Mouse (Mus musculus): Measurements from ENCODE around the gene Mprip. TPM values are rescaled to one million over a fixed set of nuclear protein-coding genes. Genes with fewer than 3 reads are reported as not detected.
"Not testable (repeated sequence)": the region's sequence is repeated elsewhere in the genome, so short reads cannot be mapped to it uniquely, and the experiment has no call there.

Mprip gene
- polyA plus RNA-seq, 1 experiment from 2014 or later, result 97.6 TPM

- no peak overlapping the region for H3K27ac ChIP-seq (ENCODE audit: low read depth, low read length)
- H3K9me3 ChIP-seq (ENCODE audit: control insufficient read depth, low read length), result no peaks in the 10 kb centered on the region
- no peak for ATAC-seq (replicated peaks; ENCODE audit: low FRiP score)
- H3K36me3 ChIP-seq (ENCODE audit: control insufficient read depth, insufficient read depth, low read length), result no peaks in the 10 kb centered on the region
- H3K4me2 ChIP-seq (ENCODE audit: low read depth, low read length, severe bottlenecking), result no peak overlapping the region
- H3K9ac ChIP-seq (ENCODE audit: low read length), result no peak overlapping the region
- H3K4me3 ChIP-seq (ENCODE audit: low read depth, low read length), result no peak overlapping the region
- 92% methylated on average over 3 of the region's 3 CpGs for WGBS
- no peaks in the 10 kb centered on the region for H3K4me1 ChIP-seq (replicated peaks; ENCODE audit: control insufficient read depth, insufficient read depth, low read length)
- H3K27me3 ChIP-seq (ENCODE audit: control insufficient read depth, insufficient read depth, low read length), result no peaks in the 10 kb centered on the region
- DNase-seq (ENCODE audit: low spot score), result no peak
These were observed 54.3 kb downstream of the Mprip start for GRCm38 (mm10) chr11:59715424-59715840.

GRCm38 (mm10) chr11:59717801-59718291, 56.7 kb downstream of the Mprip start:
- H3K36me3 ChIP-seq (ENCODE audit: control insufficient read depth, insufficient read depth, low read length), result no peaks in the 10 kb centered on the region
- no peaks in the 10 kb centered on the region for H3K27me3 ChIP-seq (ENCODE audit: control insufficient read depth, insufficient read depth, low read length)
- no peaks in the 10 kb centered on the region for H3K9me3 ChIP-seq (ENCODE audit: control insufficient read depth, low read length)
- no peak overlapping the region for H3K9ac ChIP-seq (ENCODE audit: low read length)
- DNase-seq (ENCODE audit: low spot score) (no peak), ATAC-seq (replicated peaks; ENCODE audit: low FRiP score) (no peak)
- no peak overlapping the region for H3K27ac ChIP-seq (ENCODE audit: low read depth, low read length)
- H3K4me3 ChIP-seq (ENCODE audit: low read depth, low read length), result no peak overlapping the region
- WGBS, result 85% methylated on average over 4 of the region's 4 CpGs
- no peaks in the 10 kb centered on the region for H3K4me1 ChIP-seq (replicated peaks; ENCODE audit: control insufficient read depth, insufficient read depth, low read length)
- H3K4me2 ChIP-seq (ENCODE audit: low read depth, low read length, severe bottlenecking), result no peak overlapping the region

GRCm38 (mm10) chr11:59719185-59719584, 58.1 kb downstream of the Mprip start:
- no peak overlapping the region for H3K4me3 ChIP-seq (ENCODE audit: low read depth, low read length)
- no peaks in the 10 kb centered on the region for H3K27me3 ChIP-seq (ENCODE audit: control insufficient read depth, insufficient read depth, low read length)
- no peak overlapping the region for H3K9ac ChIP-seq (ENCODE audit: low read length)
- ATAC-seq (replicated peaks; ENCODE audit: low FRiP score) (no peak), DNase-seq (ENCODE audit: low spot score) (no peak)
- H3K4me2 ChIP-seq (ENCODE audit: low read depth, low read length, severe bottlenecking), result no peak overlapping the region
- H3K4me1 ChIP-seq (replicated peaks; ENCODE audit: control insufficient read depth, insufficient read depth, low read length), result no peaks in the 10 kb centered on the region
- no peaks in the 10 kb centered on the region for H3K9me3 ChIP-seq (ENCODE audit: control insufficient read depth, low read length)
- no peaks in the 10 kb centered on the region for H3K36me3 ChIP-seq (ENCODE audit: control insufficient read depth, insufficient read depth, low read length)
- WGBS, result 93% methylated on average over 5 of the region's 5 CpGs
- H3K27ac ChIP-seq (ENCODE audit: low read depth, low read length), result no peak overlapping the region

GRCm38 (mm10) chr11:59721385-59721784, 60.3 kb downstream of the Mprip start:
- Histone ChIP-seq H3K27ac (ENCODE audit: low read depth, low read length) (no peak overlapping the region), H3K4me1 (replicated peaks; ENCODE audit: control insufficient read depth, insufficient read depth, low read length) (no peaks in the 10 kb centered on the region), H3K4me3 (ENCODE audit: low read depth, low read length) (no peak overlapping the region), H3K4me2 (ENCODE audit: low read depth, low read length, severe bottlenecking) (no peak overlapping the region), H3K36me3 (ENCODE audit: control insufficient read depth, insufficient read depth, low read length) (no peaks in the 10 kb centered on the region), H3K9me3 (ENCODE audit: control insufficient read depth, low read length) (no peaks in the 10 kb centered on the region), H3K9ac (ENCODE audit: low read length) (no peak overlapping the region), H3K27me3 (ENCODE audit: control insufficient read depth, insufficient read depth, low read length) (no peaks in the 10 kb centered on the region)
- WGBS, result 85% methylated on average over 2 of the region's 2 CpGs
- DNase-seq (ENCODE audit: low spot score) (no peak), ATAC-seq (replicated peaks; ENCODE audit: low FRiP score) (no peak)

DNA sequence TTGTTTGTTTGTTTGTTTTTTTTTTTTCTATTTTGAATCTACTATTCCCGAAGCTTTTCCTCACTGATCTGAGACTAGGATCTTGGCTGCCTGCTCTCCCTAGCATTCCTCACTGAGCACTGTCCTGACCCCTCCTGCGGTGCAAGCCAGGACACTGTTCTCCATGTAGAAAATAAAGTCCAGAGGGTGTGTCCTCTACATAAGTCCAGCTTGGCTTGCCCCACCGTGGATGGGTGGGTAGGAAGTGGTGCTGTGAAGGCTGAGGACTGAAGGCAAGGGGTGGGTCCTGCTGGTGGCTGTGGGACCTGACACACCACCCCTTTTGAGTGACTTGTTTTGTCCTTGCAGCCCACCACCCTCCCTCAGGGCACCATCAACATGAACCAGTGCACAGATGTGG, 66.1 kb downstream of the Mprip start:
- WGBS, result 90% methylated on average over 3 of the region's 3 CpGs
- Histone ChIP-seq H3K9me3 (ENCODE audit: control insufficient read depth, low read length) (no peaks in the 10 kb centered on the region), H3K9ac (ENCODE audit: low read length) (no peak overlapping the region), H3K4me2 (ENCODE audit: low read depth, low read length, severe bottlenecking) (no peak overlapping the region), H3K4me1 (replicated peaks; ENCODE audit: control insufficient read depth, insufficient read depth, low read length) (no peaks in the 10 kb centered on the region), H3K27me3 (ENCODE audit: control insufficient read depth, insufficient read depth, low read length) (no peaks in the 10 kb centered on the region), H3K27ac (ENCODE audit: low read depth, low read length) (no peak overlapping the region), H3K4me3 (ENCODE audit: low read depth, low read length) (no peak overlapping the region), H3K36me3 (ENCODE audit: control insufficient read depth, insufficient read depth, low read length) (no peaks in the 10 kb centered on the region)
- ATAC-seq (replicated peaks; ENCODE audit: low FRiP score) (no peak), DNase-seq (ENCODE audit: low spot score) (no peak)

- H3K27ac ChIP-seq (ENCODE audit: low read depth, low read length), result no peak overlapping the region
- DNase-seq (ENCODE audit: low spot score), result no peak
- WGBS, result 81% methylated on average over 3 of the region's 3 CpGs
These were observed 70.7 kb downstream of the Mprip start for GRCm38 (mm10) chr11:59731821-59732220.

DNA sequence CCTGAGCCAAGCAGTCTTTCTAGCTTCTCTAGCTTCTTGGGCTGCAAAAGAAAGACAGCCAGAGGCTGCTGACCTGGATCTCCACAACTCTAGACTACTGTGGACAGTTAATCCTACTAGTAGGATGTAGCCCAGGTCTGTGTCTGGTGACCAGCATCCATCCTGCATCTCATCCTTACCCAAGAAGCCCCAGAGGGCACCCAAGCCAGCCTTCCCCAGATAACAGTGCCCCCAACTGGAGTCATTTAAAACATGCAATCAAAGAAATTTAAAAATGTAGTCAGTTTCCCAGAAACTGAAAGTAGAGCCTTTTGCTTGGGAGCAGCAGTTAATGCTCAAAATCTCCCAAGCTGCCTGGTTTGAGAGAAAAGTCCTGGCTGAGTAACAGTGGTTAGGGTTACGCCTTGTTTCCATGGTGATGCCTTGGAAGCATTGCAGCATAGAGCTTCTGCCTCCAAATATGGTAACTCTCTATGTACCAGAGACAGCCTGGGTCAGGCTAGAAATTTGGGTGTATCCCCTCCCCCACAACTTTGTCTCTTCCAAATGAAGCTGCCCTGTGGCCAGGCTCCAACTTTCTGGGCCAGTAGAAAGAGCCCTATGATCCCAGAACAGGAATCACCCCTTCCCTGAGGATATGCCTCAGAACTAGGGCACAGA, 71.4 kb downstream of the Mprip start:
- H3K4me1 ChIP-seq (replicated peaks; ENCODE audit: control insufficient read depth, insufficient read depth, low read length), result no peaks in the 10 kb centered on the region
- no peak overlapping the region for H3K27ac ChIP-seq (ENCODE audit: low read depth, low read length)
- no peak for ATAC-seq (replicated peaks; ENCODE audit: low FRiP score)
- no peak overlapping the region for H3K4me3 ChIP-seq (ENCODE audit: low read depth, low read length)
- no peaks in the 10 kb centered on the region for H3K27me3 ChIP-seq (ENCODE audit: control insufficient read depth, insufficient read depth, low read length)
- no peak overlapping the region for H3K4me2 ChIP-seq (ENCODE audit: low read depth, low read length, severe bottlenecking)
- no peak overlapping the region for H3K9ac ChIP-seq (ENCODE audit: low read length)
- no peaks in the 10 kb centered on the region; the same call in 1 of the 2 replicates for H3K36me3 ChIP-seq (ENCODE audit: control insufficient read depth, insufficient read depth, low read length)
- WGBS, result 83% methylated on average over 1 of the region's 1 CpGs
- H3K9me3 ChIP-seq (ENCODE audit: control insufficient read depth, low read length), result no peaks in the 10 kb centered on the region
- no peak for DNase-seq (ENCODE audit: low spot score)

More at GRCm38 (mm10) chr11:59731821-59732220, 70.7 kb downstream of the Mprip start:
- Histone ChIP-seq H3K4me1 (replicated peaks; ENCODE audit: control insufficient read depth, insufficient read depth, low read length) (no peaks in the 10 kb centered on the region), H3K4me3 (ENCODE audit: low read depth, low read length) (no peak overlapping the region), H3K4me2 (ENCODE audit: low read depth, low read length, severe bottlenecking) (no peak overlapping the region), H3K9me3 (ENCODE audit: control insufficient read depth, low read length) (no peaks in the 10 kb centered on the region), H3K36me3 (ENCODE audit: control insufficient read depth, insufficient read depth, low read length) (no peaks in the 10 kb centered on the region; the same call in 1 of the 2 replicates), H3K9ac (ENCODE audit: low read length) (no peak overlapping the region), H3K27me3 (ENCODE audit: control insufficient read depth, insufficient read depth, low read length) (no peaks in the 10 kb centered on the region)
- ATAC-seq (replicated peaks; ENCODE audit: low FRiP score), result no peak

GRCm38 (mm10) chr11:59733600-59733999, 72.5 kb downstream of the Mprip start:
- H3K27me3 ChIP-seq (ENCODE audit: control insufficient read depth, insufficient read depth, low read length); H3K4me1 ChIP-seq (replicated peaks; ENCODE audit: control insufficient read depth, insufficient read depth, low read length); H3K27ac ChIP-seq (ENCODE audit: low read depth, low read length); ATAC-seq (replicated peaks; ENCODE audit: low FRiP score); H3K4me2 ChIP-seq (ENCODE audit: low read depth, low read length, severe bottlenecking); H3K9ac ChIP-seq (ENCODE audit: low read length); H3K9me3 ChIP-seq (ENCODE audit: control insufficient read depth, low read length); DNase-seq (ENCODE audit: low spot score); H3K36me3 ChIP-seq (ENCODE audit: control insufficient read depth, insufficient read depth, low read length); H3K4me3 ChIP-seq (ENCODE audit: low read depth, low read length): not testable (repeated sequence)
- 83% methylated on average over 5 of the region's 5 CpGs for WGBS

- no peaks in the 10 kb centered on the region for H3K27me3 ChIP-seq (ENCODE audit: control insufficient read depth, insufficient read depth, low read length)
- no peak overlapping the region for H3K9ac ChIP-seq (ENCODE audit: low read length)
- H3K4me2 ChIP-seq (ENCODE audit: low read depth, low read length, severe bottlenecking), result no peak overlapping the region
- no peaks in the 10 kb centered on the region; the same call in 1 of the 2 replicates for H3K36me3 ChIP-seq (ENCODE audit: control insufficient read depth, insufficient read depth, low read length)
- 95% methylated on average over 1 of the region's 1 CpGs for WGBS
- DNase-seq (ENCODE audit: low spot score) (no peak), ATAC-seq (replicated peaks; ENCODE audit: low FRiP score) (no peak)
- H3K4me3 ChIP-seq (ENCODE audit: low read depth, low read length), result no peak overlapping the region
- H3K27ac ChIP-seq (ENCODE audit: low read depth, low read length), result no peak overlapping the region
- H3K4me1 ChIP-seq (replicated peaks; ENCODE audit: control insufficient read depth, insufficient read depth, low read length), result no peaks in the 10 kb centered on the region
- H3K9me3 ChIP-seq (ENCODE audit: control insufficient read depth, low read length), result no peaks in the 10 kb centered on the region
These were observed 73.2 kb downstream of the Mprip start for GRCm38 (mm10) chr11:59734335-59734734.
